In genomic region chr17:57235803-57236202, GRCm38 (mm10) we compare ENCODE assay signal across 18 mouse cellular contexts. TPM values are rescaled to one million over a fixed set of nuclear protein-coding genes. Genes with fewer than 3 reads are reported as not detected.
A peak's percentile ranks its signal among the peaks of the same experiment; 100 is the strongest.
DNase-seq lines count a peak whose midpoint lies in the region; ATAC-seq and TF ChIP-seq lines count a peak whose summit lies in the region.
"Had no signal": no experiment of that assay in that cellular context is flagged by ENCODE, and none has a peak within 500 bp of the region (broad histone marks: within the 10 kb centered on the region; RNA-seq: fewer than 3 reads in every experiment).

No protein-coding gene starts in this region.

- no peaks in the 10 kb centered on the region for H3K27me3 ChIP-seq in forebrain, embryonic 16.5 days (replicated peaks; ENCODE audit: control insufficient read depth, insufficient read depth, low read length)
- no peaks in the 10 kb centered on the region for H3K27me3 ChIP-seq in forebrain, embryonic 14.5 days (replicated peaks; ENCODE audit: control insufficient read depth, insufficient read depth, low read length)
- H3K27me3 ChIP-seq in kidney, adult 2 months (replicated peaks; ENCODE audit: control insufficient read depth, insufficient read depth, low read length): no peaks in the 10 kb centered on the region
- H3K27me3 ChIP-seq in embryonic facial prominence, embryonic 15.5 days: no peaks in the 10 kb centered on the region
- H3K27me3 ChIP-seq in liver, embryonic 16.5 days (ENCODE audit: control insufficient read depth, insufficient read depth, low read depth, low read length): no peaks in the 10 kb centered on the region
- H3K27me3 ChIP-seq: forebrain, embryonic 13.5 days; kidney, embryonic 15.5 days; neural tube, embryonic 12.5 days had no signal

- H3K9me3 ChIP-seq in forebrain, embryonic 16.5 days (ENCODE audit: control insufficient read depth, low read length): no peaks in the 10 kb centered on the region
- no peaks in the 10 kb centered on the region for H3K9me3 ChIP-seq in forebrain, embryonic 14.5 days (replicated peaks; ENCODE audit: control insufficient read depth, low read length)
- no peaks in the 10 kb centered on the region for H3K9me3 ChIP-seq in embryonic facial prominence, embryonic 15.5 days (replicated peaks)
- H3K9me3 ChIP-seq in liver, embryonic 16.5 days (replicated peaks; ENCODE audit: control insufficient read depth, low read length): no peaks in the 10 kb centered on the region
- H3K9me3 ChIP-seq: forebrain, embryonic 13.5 days; kidney, embryonic 15.5 days; neural tube, embryonic 12.5 days had no signal

- H3K4me1 ChIP-seq in forebrain, embryonic 16.5 days (replicated peaks; ENCODE audit: control insufficient read depth, insufficient read depth, low read length): no peaks in the 10 kb centered on the region
- no peaks in the 10 kb centered on the region for H3K4me1 ChIP-seq in forebrain, embryonic 14.5 days (ENCODE audit: control insufficient read depth, insufficient read depth, low read length)
- H3K4me1 ChIP-seq in kidney, adult 2 months (ENCODE audit: control insufficient read depth, insufficient read depth, low read length): peaks cover 13% of the 10 kb centered on the region
- H3K4me1 ChIP-seq in embryonic facial prominence, embryonic 15.5 days: no peaks in the 10 kb centered on the region; the same call in 1 of the 2 replicates
- H3K4me1 ChIP-seq in liver, embryonic 16.5 days (ENCODE audit: control insufficient read depth, low read depth, low read length): peaks cover 7% of the 10 kb centered on the region
- H3K4me1 ChIP-seq: forebrain, embryonic 13.5 days; neural tube, embryonic 12.5 days had no signal

- peak; percentile 17; the same call in 1 of the 2 replicates for ATAC-seq in forebrain, embryonic 16.5 days
- ATAC-seq in forebrain, embryonic 14.5 days: no peak
- 0 out of 2 replicates have a peak, but pooled peaks have one; percentile 9 for ATAC-seq in embryonic facial prominence, embryonic 15.5 days (ENCODE audit: insufficient number of reproducible peaks, low FRiP score, low TSS enrichment, low read depth)
- ATAC-seq in liver, embryonic 16.5 days (ENCODE audit: low read depth): peak; percentile 14; the same call in 1 of the 2 replicates

- peaks cover 9% of the 10 kb centered on the region for H3K36me3 ChIP-seq in forebrain, embryonic 16.5 days (ENCODE audit: control insufficient read depth, insufficient read depth)
- H3K36me3 ChIP-seq in forebrain, embryonic 14.5 days (ENCODE audit: control insufficient read depth, insufficient read depth, low read length): peaks cover 36% of the 10 kb centered on the region
- no peaks in the 10 kb centered on the region; the same call in 1 of the 2 replicates for H3K36me3 ChIP-seq in kidney, adult 2 months (ENCODE audit: control insufficient read depth, insufficient read depth, low read length)
- peaks cover 30% of the 10 kb centered on the region for H3K36me3 ChIP-seq in embryonic facial prominence, embryonic 15.5 days
- peaks cover 21% of the 10 kb centered on the region for H3K36me3 ChIP-seq in liver, embryonic 16.5 days (ENCODE audit: control insufficient read depth, insufficient read depth)

- TF ChIP-seq CTCF in kidney, adult 2 months (conservative IDR thresholded peaks at IDR 0.05; ENCODE audit: insufficient read depth, insufficient read length, low read depth, low read length): no peak

- H3K9ac ChIP-seq in forebrain, embryonic 16.5 days (replicated peaks; ENCODE audit: low read depth, low read length): no peak overlapping the region
- H3K9ac ChIP-seq in forebrain, embryonic 14.5 days (ENCODE audit: low read length): no peak overlapping the region
- H3K9ac ChIP-seq in embryonic facial prominence, embryonic 15.5 days: no peak overlapping the region
- no peak overlapping the region; the same call in 1 of the 2 replicates for H3K9ac ChIP-seq in liver, embryonic 16.5 days (ENCODE audit: low read depth, low read length)
- H3K9ac ChIP-seq: forebrain, embryonic 13.5 days; kidney, embryonic 15.5 days; lung, embryonic 14.5 days; neural tube, embryonic 12.5 days had no signal

- TF ChIP-seq POLR2A in kidney, adult 2 months (IDR thresholded peaks at IDR 0.05; ENCODE audit: low read depth, low read length): no peak

- DNase-seq in forebrain, embryonic 14.5 days (ENCODE audit: low spot score): no peak
- DNase-seq in kidney, adult 2 months: peak; percentile 35
- DNase-seq in kidney, adult 9 months: no peak
- no peak for DNase-seq in layer of hippocampus, adult 9-10 months (ENCODE audit: low spot score)
- DNase-seq in thymus, postnatal 10 days (ENCODE audit: low spot score in 2 of 2): no peak
- DNase-seq: cerebellum, adult 8-10 months; heart, adult 2 months; heart, postnatal 36 days; lung, embryonic 14.5 days; thymus, postnatal 36 days had no signal

- no peak overlapping the region for H3K27ac ChIP-seq in forebrain, embryonic 16.5 days (ENCODE audit: low read length)
- no peak overlapping the region for H3K27ac ChIP-seq in forebrain, embryonic 14.5 days (ENCODE audit: low read depth, low read length)
- H3K27ac ChIP-seq in kidney, adult 2 months (ENCODE audit: insufficient read depth, low read depth, low read length): no peak overlapping the region
- no peak overlapping the region for H3K27ac ChIP-seq in embryonic facial prominence, embryonic 15.5 days (replicated peaks)
- H3K27ac ChIP-seq in liver, embryonic 16.5 days (ENCODE audit: low read length): no peak overlapping the region
- H3K27ac ChIP-seq: forebrain, embryonic 13.5 days; heart, adult 2 months; kidney, embryonic 15.5 days; neural tube, embryonic 12.5 days had no signal

- H3K4me2 ChIP-seq in forebrain, embryonic 16.5 days (ENCODE audit: low read length): no peak overlapping the region
- no peak overlapping the region for H3K4me2 ChIP-seq in forebrain, embryonic 14.5 days (ENCODE audit: low read length)
- no peak overlapping the region for H3K4me2 ChIP-seq in embryonic facial prominence, embryonic 15.5 days (replicated peaks)
- peak overlapping the region; percentile 53 for H3K4me2 ChIP-seq in liver, embryonic 16.5 days (ENCODE audit: low read depth, low read length)
- H3K4me2 ChIP-seq: forebrain, embryonic 13.5 days; kidney, embryonic 15.5 days; lung, embryonic 14.5 days; neural tube, embryonic 12.5 days had no signal

- no peak overlapping the region for H3K4me3 ChIP-seq in forebrain, embryonic 16.5 days (replicated peaks; ENCODE audit: low read length)
- no peak overlapping the region for H3K4me3 ChIP-seq in forebrain, embryonic 14.5 days (ENCODE audit: low read depth, low read length)
- H3K4me3 ChIP-seq in kidney, adult 2 months (ENCODE audit: insufficient read depth, low read depth, low read length): peak overlapping the region; percentile 9
- H3K4me3 ChIP-seq in embryonic facial prominence, embryonic 15.5 days (replicated peaks): no peak overlapping the region
- peak overlapping the region; percentile 53 for H3K4me3 ChIP-seq in liver, embryonic 16.5 days (ENCODE audit: low read depth, low read length)
- H3K4me3 ChIP-seq: forebrain, embryonic 13.5 days; heart, adult 2 months; kidney, embryonic 15.5 days; neural tube, embryonic 12.5 days had no signal

- 93% methylated on average over 5 of the region's 5 CpGs for WGBS in forebrain, embryonic 16.5 days
- WGBS in forebrain, embryonic 14.5 days: 83% methylated on average over 5 of the region's 5 CpGs
- WGBS in kidney, adult 2 months: 58% methylated on average over 5 of the region's 5 CpGs
- WGBS in embryonic facial prominence, embryonic 15.5 days: 88% methylated on average over 5 of the region's 5 CpGs
- 67% methylated on average over 5 of the region's 5 CpGs for WGBS in liver, embryonic 16.5 days (ENCODE audit: insufficient replicate concordance)

RNA-seq across cellular contexts. Expression of gene C3, which starts 7.9 kb away (rescaled TPM):
- 0.65 and 1.2 TPM in 2 replicates for polyA plus RNA-seq in forebrain, embryonic 16.5 days (2015; fragmentation: Nextera tagmentation; extraction: Ambion mirVana)
- 0.71 and 0.90 TPM in 2 replicates for polyA plus RNA-seq in forebrain, embryonic 14.5 days (2014; fragmentation: Nextera tagmentation; extraction: Ambion mirVana)
- polyA plus RNA-seq in kidney, adult 2 months (2012; rRNA removed): 51.5 and 69.4 TPM in 2 replicates
- 1.0 and 1.8 TPM in 2 replicates for polyA plus RNA-seq in embryonic facial prominence, embryonic 15.5 days (2015; fragmentation: Nextera tagmentation; extraction: Ambion mirVana)
- 494 and 609 TPM in 2 replicates for polyA plus RNA-seq in liver, embryonic 16.5 days (2015; fragmentation: Nextera tagmentation; extraction: Ambion mirVana)

RNA-seq across cellular contexts. Expression of gene Gpr108, which starts 12.4 kb away (rescaled TPM):
- 18.2 and 18.3 TPM in 2 replicates for polyA plus RNA-seq in forebrain, embryonic 16.5 days (2015; fragmentation: Nextera tagmentation; extraction: Ambion mirVana)
- 19.3 and 19.6 TPM in 2 replicates for polyA plus RNA-seq in forebrain, embryonic 14.5 days (2014; fragmentation: Nextera tagmentation; extraction: Ambion mirVana)
- 36.7 and 39.6 TPM in 2 replicates for polyA plus RNA-seq in kidney, adult 2 months (2012; rRNA removed)
- polyA plus RNA-seq in embryonic facial prominence, embryonic 15.5 days (2015; fragmentation: Nextera tagmentation; extraction: Ambion mirVana): 39.4 and 41.7 TPM in 2 replicates
- polyA plus RNA-seq in liver, embryonic 16.5 days (2015; fragmentation: Nextera tagmentation; extraction: Ambion mirVana): 11.4 and 12.6 TPM in 2 replicates

RNA-seq across cellular contexts. Expression of gene Trip10, which starts 13.5 kb away (rescaled TPM):
- polyA plus RNA-seq in forebrain, embryonic 16.5 days (2015; fragmentation: Nextera tagmentation; extraction: Ambion mirVana): 12.0 and 14.2 TPM in 2 replicates
- 10.4 and 11.8 TPM in 2 replicates for polyA plus RNA-seq in forebrain, embryonic 14.5 days (2014; fragmentation: Nextera tagmentation; extraction: Ambion mirVana)
- 30.4 and 35.6 TPM in 2 replicates for polyA plus RNA-seq in kidney, adult 2 months (2012; rRNA removed)
- 36.8 and 41.7 TPM in 2 replicates for polyA plus RNA-seq in embryonic facial prominence, embryonic 15.5 days (2015; fragmentation: Nextera tagmentation; extraction: Ambion mirVana)
- 10.4 TPM in 2 replicates for polyA plus RNA-seq in liver, embryonic 16.5 days (2015; fragmentation: Nextera tagmentation; extraction: Ambion mirVana)

RNA-seq across cellular contexts. Expression of gene Tnfsf14, which starts 41.8 kb away (rescaled TPM):
- not detected in 2 replicates for polyA plus RNA-seq in forebrain, embryonic 16.5 days (2015; fragmentation: Nextera tagmentation; extraction: Ambion mirVana)
- not detected in 2 replicates for polyA plus RNA-seq in forebrain, embryonic 14.5 days (2014; fragmentation: Nextera tagmentation; extraction: Ambion mirVana)
- 0.35 and 0.44 TPM in 2 replicates for polyA plus RNA-seq in kidney, adult 2 months (2012; rRNA removed)
- 0.28 TPM in 1 of 2 replicates, not detected in the other for polyA plus RNA-seq in embryonic facial prominence, embryonic 15.5 days (2015; fragmentation: Nextera tagmentation; extraction: Ambion mirVana)
- polyA plus RNA-seq in liver, embryonic 16.5 days (2015; fragmentation: Nextera tagmentation; extraction: Ambion mirVana): 1.3 and 1.4 TPM in 2 replicates
- polyA plus RNA-seq: cortical plate, adult 2 months; forebrain, embryonic 13.5 days; testis, adult 2 months had no signal

RNA-seq across cellular contexts. Expression of gene Vav1, which starts 43.1 kb away (rescaled TPM):
- 1.1 and 1.3 TPM in 2 replicates for polyA plus RNA-seq in forebrain, embryonic 16.5 days (2015; fragmentation: Nextera tagmentation; extraction: Ambion mirVana)
- 0.95 and 1.2 TPM in 2 replicates for polyA plus RNA-seq in forebrain, embryonic 14.5 days (2014; fragmentation: Nextera tagmentation; extraction: Ambion mirVana)
- polyA plus RNA-seq in kidney, adult 2 months (2012; rRNA removed): 1.1 and 3.4 TPM in 2 replicates
- 4.3 and 4.4 TPM in 2 replicates for polyA plus RNA-seq in embryonic facial prominence, embryonic 15.5 days (2015; fragmentation: Nextera tagmentation; extraction: Ambion mirVana)
- polyA plus RNA-seq in liver, embryonic 16.5 days (2015; fragmentation: Nextera tagmentation; extraction: Ambion mirVana): 13.7 and 14.4 TPM in 2 replicates

Comparison
In these comparisons a context has a peak if more than half of its experiments do, and no peak if none do; other contexts are left out.
1. H3K4me3 ChIP-seq: peak in kidney, adult 2 months (single experiment) and liver, embryonic 16.5 days (single experiment); none in forebrain, embryonic 16.5 days (single experiment), forebrain, embryonic 14.5 days (single experiment) and embryonic facial prominence, embryonic 15.5 days (single experiment).
2. RNA of gene C3, which starts 7.9 kb away (polyA plus RNA-seq): 494 to 609 TPM in liver, embryonic 16.5 days and 51.5 to 69.4 TPM in kidney, adult 2 months; 0.65 to 1.2 TPM in forebrain, embryonic 16.5 days, 1.0 to 1.8 TPM in embryonic facial prominence, embryonic 15.5 days and 0.71 to 0.90 TPM in forebrain, embryonic 14.5 days; every median in the first group is over 10 times any median in the second.